Mouse (Mus musculus) spleen, postnatal 0 days (tissue): ENCODE results near the gene Lypd6. TPM values are rescaled to one million over a fixed set of nuclear protein-coding genes. Genes with fewer than 3 reads are reported as not detected.

Source experiments
- polyA plus RNA-seq: library from polyadenylated mRNA; unstranded; fragments of >200 nt; fragmentation: Nextera tagmentation; extraction: Ambion mirVana; gene quantifications from 2 replicates; pipeline ENCODE4 v1.2.1, GENCODE M21; 2015

Lypd6 gene
- 0.58 and 0.70 TPM in 2 replicates for polyA plus RNA-seq

DNA sequence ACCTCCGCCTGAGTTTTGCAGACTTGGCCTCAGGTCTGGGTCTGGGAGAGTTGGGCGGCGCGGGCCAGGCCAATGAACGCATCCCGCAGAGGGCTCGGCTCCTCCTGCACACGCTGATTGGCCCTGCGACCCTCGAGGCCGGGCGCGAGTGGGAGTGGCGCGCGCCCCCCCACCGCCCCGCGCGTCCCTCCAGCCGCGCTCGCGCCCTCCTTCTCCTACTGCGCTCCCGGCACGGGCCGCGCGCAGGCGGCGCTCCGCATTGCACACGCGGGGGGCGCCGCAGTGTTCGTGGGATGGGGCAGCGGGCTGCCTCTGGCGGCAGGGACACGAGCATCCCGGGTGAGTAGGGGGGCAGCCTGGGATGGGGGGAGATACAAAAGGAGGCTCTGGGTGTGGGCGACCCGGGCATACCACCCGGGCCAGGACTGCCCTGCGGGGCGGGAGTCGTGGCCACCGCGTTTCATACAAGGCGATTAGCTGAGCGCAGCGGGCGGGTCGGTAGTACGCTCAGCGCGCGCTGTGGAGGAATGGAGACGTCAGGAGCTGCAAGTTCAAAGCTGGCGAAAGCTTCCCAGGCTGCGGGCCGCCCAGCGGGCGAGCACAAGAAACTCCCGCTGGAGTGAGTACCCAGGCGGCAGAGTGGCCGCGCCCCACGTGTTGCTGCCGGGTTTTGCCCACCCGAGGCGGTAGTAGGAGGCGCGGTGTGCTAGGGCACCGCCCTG is at the start of gene Lypd6:
Lypd6 (plus strand) TSS at position 184 of the 722 bp plus-strand sequence.

Other genes with a start within 250 kb of the Lypd6 start
- gene Mmadhc, start 230.4 kb downstream of the Lypd6 start, polyA plus RNA-seq, result 84.3 and 85.2 TPM in 2 replicates